Mouse (Mus musculus): ENCODE measurements around the gene Dohh. TPM values are rescaled to one million over a fixed set of nuclear protein-coding genes. Genes with fewer than 3 reads are reported as not detected.
A peak's percentile ranks its signal among the peaks of the same experiment; 100 is the strongest.

Dohh gene
- polyA plus RNA-seq, 1 experiment from 2014 or later: 42.1 TPM

- Histone ChIP-seq H3K4me2 (ENCODE audit: low read depth, low read length) (peak overlapping the region; percentile 53), H3K9ac (replicated peaks) (peak overlapping the region; percentile 17; the same call in 1 of the 2 replicates), H3K9me3 (ENCODE audit: low read length) (no peaks in the 10 kb centered on the region), H3K27ac (ENCODE audit: low read depth) (0 out of 2 replicates have a peak overlapping the region, but pooled peaks have one; percentile 22), H3K27me3 (ENCODE audit: insufficient read depth, low read length) (no peaks in the 10 kb centered on the region), H3K4me3 (ENCODE audit: low read depth, low read length) (peak overlapping the region; percentile 30), H3K36me3 (replicated peaks; ENCODE audit: insufficient read depth, low read length) (peaks cover 2% of the 10 kb centered on the region; the same call in 1 of the 2 replicates), H3K4me1 (ENCODE audit: insufficient read depth) (peaks cover 53% of the 10 kb centered on the region)
- TF ChIP-seq CTCF (IDR thresholded peaks at IDR 0.05; ENCODE audit: low read depth) (peak; percentile 63), EP300 (IDR thresholded peaks at IDR 0.05; ENCODE audit: low read depth) (no peak)
- DNase-seq: no peak
- ATAC-seq: no peak
- WGBS (ENCODE audit: insufficient replicate concordance): 6% methylated on average over 17 of the region's 26 CpGs
These were observed 32.5 kb downstream of the Dohh start for GRCm38 (mm10) chr10:81416581-81417226.

- no peak overlapping the region for H3K27ac ChIP-seq (ENCODE audit: low read depth)
- DNase-seq: no peak
These were observed 33.3 kb downstream of the Dohh start for GRCm38 (mm10) chr10:81417227-81418215.

GRCm38 (mm10) chr10:81418216-81419070 is 34.2 kb downstream of the Dohh start:
- H3K36me3 ChIP-seq (replicated peaks; ENCODE audit: insufficient read depth, low read length): 0 out of 2 replicates have a peak, but pooled peaks cover 2% of the 10 kb centered on the region
- H3K4me3 ChIP-seq (ENCODE audit: low read depth, low read length): no peak overlapping the region
- no peak overlapping the region for H3K9ac ChIP-seq (replicated peaks)
- H3K27ac ChIP-seq (ENCODE audit: low read depth): no peak overlapping the region
- H3K4me1 ChIP-seq (ENCODE audit: insufficient read depth): peaks cover 46% of the 10 kb centered on the region
- H3K27me3 ChIP-seq (ENCODE audit: insufficient read depth, low read length): no peaks in the 10 kb centered on the region
- no peak overlapping the region for H3K4me2 ChIP-seq (ENCODE audit: low read depth, low read length)
- DNase-seq (peak; percentile 15), ATAC-seq (no peak)
- TF ChIP-seq EP300 (IDR thresholded peaks at IDR 0.05; ENCODE audit: low read depth) (no peak), CTCF (IDR thresholded peaks at IDR 0.05; ENCODE audit: low read depth) (no peak)
- 55% methylated on average over 11 of the region's 11 CpGs for WGBS (ENCODE audit: insufficient replicate concordance)
- H3K9me3 ChIP-seq (ENCODE audit: low read length): no peaks in the 10 kb centered on the region

More at GRCm38 (mm10) chr10:81417227-81418215, 33.3 kb downstream of the Dohh start:
- Histone ChIP-seq H3K27me3 (ENCODE audit: insufficient read depth, low read length) (no peaks in the 10 kb centered on the region), H3K9ac (replicated peaks) (peak overlapping the region; percentile 17; the same call in 1 of the 2 replicates), H3K4me1 (ENCODE audit: insufficient read depth) (peaks cover 52% of the 10 kb centered on the region), H3K36me3 (replicated peaks; ENCODE audit: insufficient read depth, low read length) (peaks cover 2% of the 10 kb centered on the region; the same call in 1 of the 2 replicates), H3K9me3 (ENCODE audit: low read length) (no peaks in the 10 kb centered on the region), H3K4me3 (ENCODE audit: low read depth, low read length) (peak overlapping the region; percentile 30), H3K4me2 (ENCODE audit: low read depth, low read length) (peak overlapping the region; percentile 53)
- 55% methylated on average over 12 of the region's 12 CpGs for WGBS (ENCODE audit: insufficient replicate concordance)
- TF ChIP-seq EP300 (IDR thresholded peaks at IDR 0.05; ENCODE audit: low read depth) (no peak), CTCF (IDR thresholded peaks at IDR 0.05; ENCODE audit: low read depth) (no peak)
- no peak for ATAC-seq

- DNase-seq: peak; percentile 13
- Histone ChIP-seq H3K9ac (replicated peaks) (no peak overlapping the region), H3K4me1 (ENCODE audit: insufficient read depth) (peaks cover 37% of the 10 kb centered on the region), H3K9me3 (ENCODE audit: low read length) (no peaks in the 10 kb centered on the region), H3K4me3 (ENCODE audit: low read depth, low read length) (no peak overlapping the region), H3K27me3 (ENCODE audit: insufficient read depth, low read length) (no peaks in the 10 kb centered on the region), H3K36me3 (replicated peaks; ENCODE audit: insufficient read depth, low read length) (0 out of 2 replicates have a peak, but pooled peaks cover 2% of the 10 kb centered on the region), H3K4me2 (ENCODE audit: low read depth, low read length) (no peak overlapping the region), H3K27ac (ENCODE audit: low read depth) (no peak overlapping the region)
- whole genome bisulfite sequencing (ENCODE audit: insufficient replicate concordance): 84% methylated on average over 10 of the region's 10 CpGs
- no peak for ATAC-seq
- no peak for TF ChIP-seq CTCF (IDR thresholded peaks at IDR 0.05; ENCODE audit: low read depth)
- TF ChIP-seq EP300 (IDR thresholded peaks at IDR 0.05; ENCODE audit: low read depth): no peak
These were observed 35.1 kb downstream of the Dohh start for GRCm38 (mm10) chr10:81419111-81419928.

GRCm38 (mm10) chr10:81420191-81420767 is 36.1 kb downstream of the Dohh start:
- no peak overlapping the region for H3K4me2 ChIP-seq (ENCODE audit: low read depth, low read length)
- H3K27me3 ChIP-seq (ENCODE audit: insufficient read depth, low read length): peaks cover 3% of the 10 kb centered on the region; the same call in 1 of the 2 replicates
- no peak overlapping the region for H3K27ac ChIP-seq (ENCODE audit: low read depth)
- peaks cover 28% of the 10 kb centered on the region for H3K4me1 ChIP-seq (ENCODE audit: insufficient read depth)
- H3K9ac ChIP-seq (replicated peaks): no peak overlapping the region
- WGBS (ENCODE audit: insufficient replicate concordance): 91% methylated on average over 40 of the region's 40 CpGs
- ATAC-seq (no peak), DNase-seq (peak; percentile 22)
- no peak overlapping the region for H3K4me3 ChIP-seq (ENCODE audit: low read depth, low read length)
- no peaks in the 10 kb centered on the region for H3K9me3 ChIP-seq (ENCODE audit: low read length)
- TF ChIP-seq CTCF (IDR thresholded peaks at IDR 0.05; ENCODE audit: low read depth) (no peak), EP300 (IDR thresholded peaks at IDR 0.05; ENCODE audit: low read depth) (no peak)
- H3K36me3 ChIP-seq (replicated peaks; ENCODE audit: insufficient read depth, low read length): 0 out of 2 replicates have a peak, but pooled peaks cover 2% of the 10 kb centered on the region

Measured in liver, postnatal 0 days (tissue).